Mouse (Mus musculus): ENCODE measurements around the gene Tiam1. TPM values are rescaled to one million over a fixed set of nuclear protein-coding genes. Genes with fewer than 3 reads are reported as not detected.

Tiam1 gene
- total and polyA plus RNA-seq, 3 experiments = 1.8 to 5.3 (median 2.9) TPM

DNA sequence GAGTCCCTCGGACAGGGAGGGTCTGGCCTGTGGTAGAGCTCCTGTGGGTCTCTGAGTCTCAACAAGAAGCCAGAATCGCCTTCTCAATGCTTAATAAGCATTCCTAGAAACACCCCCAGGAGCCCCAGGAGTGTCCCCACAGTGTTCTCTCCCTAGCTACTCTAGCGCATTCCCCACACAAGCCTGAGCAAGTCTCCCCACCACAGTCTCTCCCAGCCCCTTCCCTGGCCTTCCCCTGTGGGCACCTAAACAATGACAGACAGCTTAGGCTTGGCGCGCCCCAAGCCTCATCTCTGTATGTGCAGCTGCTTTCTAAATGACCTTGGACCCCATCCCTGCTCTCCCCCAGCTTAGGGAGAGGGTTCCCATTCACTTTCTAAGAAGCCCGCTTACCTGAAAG, 7.3 kb upstream of the Tiam1 start:
- Histone ChIP-seq H3K36me3 (replicated peaks) (no peaks in the 10 kb centered on the region), H3K4me1 (ENCODE audit: insufficient read depth, low read depth, low read length) (peaks cover 2% of the 10 kb centered on the region; the same call in 1 of the 2 replicates), H3K9me3 (replicated peaks) (peaks cover 26% of the 10 kb centered on the region), H3K27me3 (ENCODE audit: insufficient read depth, low read length) (peaks cover 7% of the 10 kb centered on the region; the same call in 1 of the 2 replicates), H3K4me3 (ENCODE audit: low read depth, low read length) (no peak overlapping the region)
- no peak for DNase-seq (ENCODE audit: low spot score)
- TF ChIP-seq CTCF (IDR thresholded peaks at IDR 0.05; ENCODE audit: low read depth, low read length) (no peak), POLR2AphosphoS5 (IDR thresholded peaks at IDR 0.05; ENCODE audit: insufficient replicate concordance, low read depth, low read length) (no peak), GATA2 (IDR thresholded peaks at IDR 0.05; ENCODE audit: borderline replicate concordance, low read depth, low read length) (no peak), GATA1 (IDR thresholded peaks at IDR 0.05; ENCODE audit: borderline replicate concordance, low read length) (no peak), TAL1 (conservative IDR thresholded peaks at IDR 0.05; ENCODE audit: low read depth, low read length) (no peak)
- no peak for ATAC-seq (ENCODE audit: extremely low read depth, insufficient number of reproducible peaks, low FRiP score, poor library complexity, severe bottlenecking)

DNA sequence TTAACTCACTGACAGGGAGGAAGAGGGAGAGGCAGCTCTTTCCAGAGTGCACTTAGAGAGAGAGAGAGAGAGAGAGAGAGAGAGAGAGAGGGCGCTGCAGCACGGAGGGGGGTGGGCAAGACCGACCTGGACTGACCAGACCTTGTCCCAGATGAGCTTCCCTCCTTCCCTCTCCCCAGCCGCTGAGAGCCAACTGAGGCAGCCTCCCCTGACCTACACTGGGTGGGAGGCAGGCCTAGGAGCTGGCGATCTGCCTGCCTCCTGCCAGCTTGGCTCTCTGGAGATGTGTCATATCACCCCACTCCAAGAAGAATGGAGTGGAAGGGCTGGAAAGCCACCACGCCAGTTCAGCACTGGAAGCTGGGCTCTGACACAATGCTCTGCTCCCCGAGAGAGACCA, 6.6 kb upstream of the Tiam1 start:
- DNase-seq (ENCODE audit: low spot score) (no peak), ATAC-seq (ENCODE audit: extremely low read depth, insufficient number of reproducible peaks, low FRiP score, poor library complexity, severe bottlenecking) (no peak)
- H3K4me1 ChIP-seq (ENCODE audit: insufficient read depth, low read depth, low read length) = peaks cover 2% of the 10 kb centered on the region; the same call in 1 of the 2 replicates
- H3K4me3 ChIP-seq (ENCODE audit: low read depth, low read length) = no peak overlapping the region
- peaks cover 26% of the 10 kb centered on the region for H3K9me3 ChIP-seq (replicated peaks)
- no peak for TF ChIP-seq GATA1 (IDR thresholded peaks at IDR 0.05; ENCODE audit: borderline replicate concordance, low read length)
- no peak for TF ChIP-seq TAL1 (conservative IDR thresholded peaks at IDR 0.05; ENCODE audit: low read depth, low read length)
- TF ChIP-seq POLR2AphosphoS5 (IDR thresholded peaks at IDR 0.05; ENCODE audit: insufficient replicate concordance, low read depth, low read length) = no peak
- no peak for TF ChIP-seq CTCF (IDR thresholded peaks at IDR 0.05; ENCODE audit: low read depth, low read length)
- no peak for TF ChIP-seq GATA2 (IDR thresholded peaks at IDR 0.05; ENCODE audit: borderline replicate concordance, low read depth, low read length)
- H3K36me3 ChIP-seq (replicated peaks) = no peaks in the 10 kb centered on the region
- H3K27me3 ChIP-seq (ENCODE audit: insufficient read depth, low read length) = peaks cover 7% of the 10 kb centered on the region; the same call in 1 of the 2 replicates

GRCm38 (mm10) chr16:90149335-90149734, 5.8 kb upstream of the Tiam1 start:
- H3K4me1 ChIP-seq (ENCODE audit: insufficient read depth, low read depth, low read length) = peaks cover 6% of the 10 kb centered on the region; the same call in 1 of the 2 replicates

GRCm38 (mm10) chr16:90145244-90145643, 1.7 kb upstream of the Tiam1 start:
- ATAC-seq (ENCODE audit: extremely low read depth, insufficient number of reproducible peaks, low FRiP score, poor library complexity, severe bottlenecking) (no peak), DNase-seq (ENCODE audit: low spot score) (no peak)
- no peaks in the 10 kb centered on the region for H3K36me3 ChIP-seq (replicated peaks)
- peaks cover 18% of the 10 kb centered on the region for H3K4me1 ChIP-seq (ENCODE audit: insufficient read depth, low read depth, low read length)
- H3K9me3 ChIP-seq (replicated peaks) = peaks cover 37% of the 10 kb centered on the region
- H3K27me3 ChIP-seq (ENCODE audit: insufficient read depth, low read length) = peaks cover 14% of the 10 kb centered on the region; the same call in 1 of the 2 replicates
- no peak overlapping the region for H3K4me3 ChIP-seq (ENCODE audit: low read depth, low read length)
- TF ChIP-seq TAL1 (conservative IDR thresholded peaks at IDR 0.05; ENCODE audit: low read depth, low read length) = no peak

More at GRCm38 (mm10) chr16:90149335-90149734, 5.8 kb upstream of the Tiam1 start:
- no peaks in the 10 kb centered on the region for H3K36me3 ChIP-seq (replicated peaks)
- TF ChIP-seq TAL1 (conservative IDR thresholded peaks at IDR 0.05; ENCODE audit: low read depth, low read length) = no peak
- TF ChIP-seq CTCF (IDR thresholded peaks at IDR 0.05; ENCODE audit: low read depth, low read length) = no peak
- no peak for TF ChIP-seq POLR2AphosphoS5 (IDR thresholded peaks at IDR 0.05; ENCODE audit: insufficient replicate concordance, low read depth, low read length)
- TF ChIP-seq GATA1 (IDR thresholded peaks at IDR 0.05; ENCODE audit: borderline replicate concordance, low read length) = no peak
- no peak for TF ChIP-seq GATA2 (IDR thresholded peaks at IDR 0.05; ENCODE audit: borderline replicate concordance, low read depth, low read length)
- DNase-seq (ENCODE audit: low spot score) = no peak
- ATAC-seq (ENCODE audit: extremely low read depth, insufficient number of reproducible peaks, low FRiP score, poor library complexity, severe bottlenecking) = no peak
- H3K4me3 ChIP-seq (ENCODE audit: low read depth, low read length) = no peak overlapping the region
- peaks cover 7% of the 10 kb centered on the region; the same call in 1 of the 2 replicates for H3K27me3 ChIP-seq (ENCODE audit: insufficient read depth, low read length)
- H3K9me3 ChIP-seq (replicated peaks) = peaks cover 30% of the 10 kb centered on the region

GRCm38 (mm10) chr16:90144541-90144940, 972 bp upstream of the Tiam1 start:
- Histone ChIP-seq H3K4me1 (ENCODE audit: insufficient read depth, low read depth, low read length) (peaks cover 18% of the 10 kb centered on the region), H3K4me3 (ENCODE audit: low read depth, low read length) (peak overlapping the region; percentile 71; the same call in 1 of the 2 replicates), H3K9me3 (replicated peaks) (peaks cover 35% of the 10 kb centered on the region), H3K27me3 (ENCODE audit: insufficient read depth, low read length) (peaks cover 11% of the 10 kb centered on the region; the same call in 1 of the 2 replicates), H3K36me3 (replicated peaks) (no peaks in the 10 kb centered on the region)
- DNase-seq (ENCODE audit: low spot score) (no peak), ATAC-seq (ENCODE audit: extremely low read depth, insufficient number of reproducible peaks, low FRiP score, poor library complexity, severe bottlenecking) (no peak)
- TF ChIP-seq POLR2AphosphoS5 (IDR thresholded peaks at IDR 0.05; ENCODE audit: insufficient replicate concordance, low read depth, low read length) = no peak
- TF ChIP-seq GATA1 (IDR thresholded peaks at IDR 0.05; ENCODE audit: borderline replicate concordance, low read length) = no peak
- no peak for TF ChIP-seq CTCF (IDR thresholded peaks at IDR 0.05; ENCODE audit: low read depth, low read length)

DNA sequence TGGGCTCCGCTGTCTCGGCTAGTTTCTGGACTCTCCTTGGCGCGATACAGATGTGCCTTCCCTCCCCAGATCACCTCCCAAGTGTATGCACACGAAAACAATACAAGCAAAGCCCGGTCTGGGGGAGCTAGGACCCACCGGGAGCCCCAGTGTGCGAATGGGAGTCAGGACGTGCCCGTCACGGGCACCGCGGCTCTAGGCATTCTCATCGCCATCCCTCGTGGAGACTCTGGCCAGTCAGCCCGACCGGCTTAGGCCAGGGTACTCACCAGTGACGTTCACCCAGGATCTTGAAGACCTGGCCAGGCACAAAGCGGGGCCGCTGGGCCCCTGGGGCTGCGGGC, 181 bp downstream of the Tiam1 start:
- DNase-seq (ENCODE audit: low spot score) (peak; percentile 15), ATAC-seq (ENCODE audit: extremely low read depth, insufficient number of reproducible peaks, low FRiP score, poor library complexity, severe bottlenecking) (no peak)
- no peaks in the 10 kb centered on the region for H3K36me3 ChIP-seq (replicated peaks)
- H3K4me3 ChIP-seq (ENCODE audit: low read depth, low read length) = peak overlapping the region; percentile 71
- H3K27me3 ChIP-seq (ENCODE audit: insufficient read depth, low read length) = peaks cover 9% of the 10 kb centered on the region; the same call in 1 of the 2 replicates
- TF ChIP-seq TAL1 (conservative IDR thresholded peaks at IDR 0.05; ENCODE audit: low read depth, low read length) (no peak), GATA2 (IDR thresholded peaks at IDR 0.05; ENCODE audit: borderline replicate concordance, low read depth, low read length) (no peak), CTCF (IDR thresholded peaks at IDR 0.05; ENCODE audit: low read depth, low read length) (no peak), POLR2AphosphoS5 (IDR thresholded peaks at IDR 0.05; ENCODE audit: insufficient replicate concordance, low read depth, low read length) (no peak), GATA1 (IDR thresholded peaks at IDR 0.05; ENCODE audit: borderline replicate concordance, low read length) (no peak)
- peaks cover 35% of the 10 kb centered on the region for H3K9me3 ChIP-seq (replicated peaks)
- H3K4me1 ChIP-seq (ENCODE audit: insufficient read depth, low read depth, low read length) = peaks cover 16% of the 10 kb centered on the region
